Mouse (Mus musculus) common myeloid progenitor, adult 5-6 weeks (primary cell): Measurements from ENCODE around the gene Fars2. TPM values are rescaled to one million over a fixed set of nuclear protein-coding genes. Genes with fewer than 3 reads are reported as not detected.

ENCODE experiments used
- ATAC-seq: replicated peaks from 2 replicates; pipeline ENCODE4 v1.8.0; 2016; ENCODE audit warnings: low read depth, mild to moderate bottlenecking, moderate TSS enrichment, inconsistent platforms; ENCODE audit not compliant: poor library complexity, severe bottlenecking
- total RNA-seq: library from RNA; stranded (forward); fragments of 200-1000, 187-1606 nt; gene quantifications from 2 replicates; pipeline ENCODE4 v1.2.3, GENCODE M21; 2017

Fars2 gene
- total RNA-seq, 1 experiment from 2014 or later = 62.3 TPM

- no peak for ATAC-seq
Observed at GRCm38 (mm10) chr13:36720297-36721017, 603.2 kb downstream of the Fars2 start.

- no peak for ATAC-seq
Observed at GRCm38 (mm10) chr13:36722309-36722708, 605.1 kb downstream of the Fars2 start.

DNA sequence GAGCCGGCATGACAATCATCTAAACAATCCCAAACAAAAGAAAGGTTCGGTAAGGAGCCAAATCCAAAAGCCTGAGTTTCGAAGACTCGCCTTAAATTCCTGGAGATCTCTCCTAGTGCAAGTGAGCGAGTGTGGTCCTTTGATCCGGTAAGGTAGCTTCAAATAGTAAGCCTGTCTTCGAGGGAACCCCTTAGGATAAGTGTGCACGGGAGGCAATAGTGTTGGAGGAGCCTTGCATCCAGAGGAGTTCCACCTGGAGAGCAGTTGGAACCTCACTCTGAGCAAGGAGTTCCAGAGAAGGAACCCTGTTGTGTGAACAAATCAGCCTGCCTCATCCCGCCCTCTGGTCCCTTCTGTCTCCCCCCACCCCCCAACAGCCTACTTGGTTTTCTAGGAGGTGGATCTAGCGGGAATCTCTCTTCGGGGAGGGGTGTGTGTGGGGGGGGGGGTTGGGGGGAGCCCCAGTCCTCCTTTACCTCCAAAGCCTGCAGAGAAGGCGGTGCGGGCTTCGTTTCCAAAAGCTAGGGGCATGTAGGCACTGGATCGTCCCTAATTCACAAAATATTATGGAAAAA is 606.6 kb downstream of the Fars2 start:
- ATAC-seq = no peak

DNA sequence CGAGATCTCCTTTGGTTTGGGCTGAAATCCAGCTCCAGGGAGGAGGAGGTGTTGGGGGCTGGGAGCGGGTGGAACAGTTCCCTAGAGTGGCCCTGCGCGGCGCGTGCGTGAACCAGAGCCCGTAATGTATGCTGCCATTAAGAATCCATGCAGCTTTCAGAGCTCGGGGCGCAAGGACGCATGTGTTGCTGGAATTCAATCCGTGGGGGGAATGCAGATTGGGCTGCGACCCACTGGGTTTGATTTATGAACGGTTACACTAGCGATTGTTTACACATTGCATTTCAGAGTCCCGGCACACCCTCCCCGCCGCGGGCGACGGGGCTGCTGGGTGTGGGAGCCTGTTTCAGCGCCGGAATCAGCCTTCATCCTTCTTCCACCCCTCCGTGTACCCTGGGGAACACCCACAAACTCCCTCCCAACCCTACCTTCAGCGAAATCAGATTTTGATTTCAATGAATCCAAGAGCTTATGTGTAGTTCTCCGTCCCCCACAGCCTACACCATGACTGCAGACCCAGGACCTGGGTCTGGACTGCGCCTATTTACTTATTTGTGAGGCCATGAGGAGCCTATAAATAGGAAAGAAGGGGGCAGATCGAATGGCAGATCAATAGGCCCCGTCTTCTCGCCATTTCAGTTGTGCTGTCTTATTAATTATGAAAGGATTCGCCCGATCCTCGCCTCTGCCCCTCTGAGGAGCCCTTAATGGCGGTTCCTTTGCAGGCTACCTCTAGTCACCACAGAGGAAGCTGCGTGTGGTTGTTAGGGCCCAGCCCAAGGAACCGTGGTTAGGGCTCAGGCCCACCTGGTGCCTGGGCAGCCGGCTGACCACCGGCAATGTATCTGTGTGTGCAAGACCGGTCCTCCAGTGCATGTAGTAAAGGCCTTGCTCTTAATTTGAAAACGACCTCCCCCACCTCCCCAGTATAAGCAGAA is 607.6 kb downstream of the Fars2 start:
- ATAC-seq = 0 out of 2 replicates have a peak, but pooled peaks have one; percentile 19

GRCm38 (mm10) chr13:36725881-36726280 is 608.7 kb downstream of the Fars2 start:
- no peak for ATAC-seq

DNA sequence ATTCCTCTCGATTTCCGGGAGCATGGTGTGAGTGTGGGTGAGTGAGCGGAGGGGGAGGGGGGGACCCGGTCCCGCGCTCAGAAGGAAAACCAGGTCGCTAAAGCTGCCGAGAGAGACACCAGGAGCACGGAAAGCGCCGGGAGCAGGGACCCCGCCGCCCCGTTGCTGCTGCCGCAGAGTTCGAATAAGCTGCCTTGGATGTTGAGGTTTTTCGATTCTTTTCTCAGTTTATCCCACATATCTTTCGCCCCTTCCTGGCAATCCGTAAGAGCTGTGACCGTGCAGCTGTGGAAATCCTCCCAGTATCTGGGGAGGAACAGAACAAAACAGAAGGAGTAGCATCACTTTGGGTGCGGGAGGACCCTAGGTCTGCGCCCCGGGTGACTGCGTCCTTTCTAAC is 609.3 kb downstream of the Fars2 start:
- ATAC-seq = no peak

DNA sequence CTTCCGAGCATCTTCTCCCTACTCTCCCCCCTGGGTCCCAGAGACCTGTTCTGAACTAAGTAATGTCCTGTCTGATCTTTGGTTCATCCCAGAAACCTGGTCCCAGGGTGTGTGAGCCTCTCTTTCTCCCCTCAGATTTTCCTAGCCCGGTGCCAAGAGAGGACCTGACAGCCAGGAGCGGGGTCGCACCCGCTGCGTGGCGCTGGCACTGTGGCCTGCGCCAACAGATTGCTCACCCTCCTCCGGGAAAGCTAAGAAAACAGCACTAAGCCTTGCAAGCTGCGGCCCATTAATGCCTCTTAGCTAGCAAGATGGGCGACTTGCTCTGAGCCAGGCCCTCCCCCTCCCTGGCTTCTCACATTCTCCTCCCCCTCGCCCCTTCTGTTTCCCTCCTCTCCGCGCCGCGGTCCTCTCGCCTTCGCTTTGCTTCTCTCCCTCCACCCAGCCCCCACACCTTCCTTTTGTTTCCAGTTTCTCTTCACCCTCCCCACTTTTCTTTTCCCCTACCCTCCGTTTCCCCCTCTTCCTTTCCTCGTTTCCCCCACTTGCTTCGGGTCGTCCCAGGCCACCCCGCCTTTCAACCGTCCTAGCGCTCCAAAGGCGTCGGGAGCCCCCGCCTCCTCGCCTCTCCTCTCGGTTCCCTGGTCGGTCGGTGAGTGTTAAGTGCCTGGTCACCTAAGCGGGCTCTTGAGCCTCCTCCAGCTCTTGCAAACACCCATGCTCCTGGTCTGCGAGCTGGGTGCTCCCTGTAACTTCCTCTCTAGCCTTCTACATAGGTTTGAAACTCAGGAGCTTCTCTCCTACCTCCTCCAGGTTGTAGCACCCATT is 610.0 kb downstream of the Fars2 start:
- ATAC-seq = no peak

DNA sequence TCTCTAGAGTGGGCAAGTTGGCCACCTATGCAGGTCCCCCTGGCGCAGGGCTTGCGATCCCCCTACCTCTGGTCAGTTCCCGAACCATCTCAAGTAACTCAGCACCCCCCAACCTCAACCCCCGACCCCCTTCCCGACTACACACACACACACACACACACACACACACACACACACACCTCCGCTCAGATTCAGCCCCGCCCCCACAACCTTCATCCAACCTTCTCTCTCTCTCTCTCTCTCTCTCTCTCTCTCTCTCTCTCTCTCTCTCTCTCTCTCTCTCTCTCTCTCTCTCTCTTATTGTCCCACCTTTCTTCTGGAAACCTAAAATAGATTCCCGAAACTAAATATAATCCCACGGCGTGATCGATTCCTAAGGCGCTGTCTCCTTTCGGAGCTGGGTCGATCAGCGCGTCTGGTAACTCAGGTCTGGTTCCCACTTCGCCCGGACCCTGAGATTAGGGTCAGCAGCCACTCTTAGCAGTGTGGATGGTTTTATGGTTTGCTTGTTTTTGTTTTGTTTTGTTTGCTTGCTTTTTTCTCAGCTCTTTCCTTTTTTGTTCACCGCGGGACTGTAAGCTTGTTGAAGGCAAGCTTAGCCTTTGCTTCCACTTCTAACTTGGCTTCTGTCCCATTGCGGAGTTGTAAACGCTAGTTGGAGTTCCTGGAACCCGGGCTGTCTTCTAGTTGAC is 610.7 kb downstream of the Fars2 start:
- no peak for ATAC-seq

GRCm38 (mm10) chr13:36728509-36728908 is 611.3 kb downstream of the Fars2 start:
- no peak for ATAC-seq

- no peak for ATAC-seq
Observed at GRCm38 (mm10) chr13:36729731-36730340, 612.6 kb downstream of the Fars2 start.

DNA sequence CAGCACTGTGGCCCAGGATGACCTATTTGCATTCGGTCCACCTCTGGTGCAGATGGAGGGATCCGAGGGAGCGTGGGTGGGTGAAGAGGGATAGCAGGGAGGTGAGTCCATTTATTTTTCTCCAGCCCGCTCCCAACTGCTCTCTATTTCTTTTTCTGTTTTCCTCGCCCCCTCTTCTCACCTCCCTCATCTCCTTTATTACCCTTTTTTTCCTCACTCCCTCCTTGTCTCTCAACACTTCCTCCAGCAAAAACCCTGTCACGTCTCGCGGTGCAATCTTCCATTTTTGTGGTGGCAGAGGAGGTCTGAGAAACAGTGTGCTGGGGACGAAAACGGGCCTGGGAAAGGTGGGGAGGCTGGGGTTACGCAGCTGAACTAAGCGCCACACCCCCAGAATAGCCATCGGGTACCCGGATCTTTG is 613.1 kb downstream of the Fars2 start:
- ATAC-seq = no peak

- ATAC-seq = 0 out of 2 replicates have a peak, but pooled peaks have one; percentile 53
Observed at GRCm38 (mm10) chr13:36731016-36731930, 614.1 kb downstream of the Fars2 start.

DNA sequence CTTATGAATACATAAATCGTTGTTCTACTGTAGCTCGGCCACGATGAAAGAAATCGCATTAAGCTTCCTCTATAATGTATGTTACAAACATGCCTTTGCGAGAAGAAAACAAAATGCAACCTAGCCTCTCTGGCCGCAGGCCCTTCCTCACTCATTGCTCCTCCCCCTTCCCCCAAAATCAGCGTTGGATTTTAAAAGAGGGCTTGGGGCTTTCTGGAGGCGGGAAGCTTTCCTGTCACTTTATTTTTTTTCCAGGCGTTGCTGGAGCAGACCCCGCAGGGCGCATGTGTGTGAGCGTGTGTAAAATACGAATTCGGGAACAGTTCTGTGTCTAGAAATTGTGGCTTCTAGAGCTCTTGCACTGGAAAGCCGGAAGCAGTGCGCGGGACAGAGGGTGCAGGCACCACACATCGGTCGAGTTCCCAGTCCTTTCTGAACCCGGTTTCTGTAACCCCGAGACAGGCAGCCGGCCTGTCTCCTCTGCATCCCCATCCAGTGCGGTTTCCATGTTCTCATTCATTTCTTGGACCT is 614.8 kb downstream of the Fars2 start:
- ATAC-seq = no peak

GRCm38 (mm10) chr13:36732891-36733490 is 615.8 kb downstream of the Fars2 start:
- no peak for ATAC-seq

DNA sequence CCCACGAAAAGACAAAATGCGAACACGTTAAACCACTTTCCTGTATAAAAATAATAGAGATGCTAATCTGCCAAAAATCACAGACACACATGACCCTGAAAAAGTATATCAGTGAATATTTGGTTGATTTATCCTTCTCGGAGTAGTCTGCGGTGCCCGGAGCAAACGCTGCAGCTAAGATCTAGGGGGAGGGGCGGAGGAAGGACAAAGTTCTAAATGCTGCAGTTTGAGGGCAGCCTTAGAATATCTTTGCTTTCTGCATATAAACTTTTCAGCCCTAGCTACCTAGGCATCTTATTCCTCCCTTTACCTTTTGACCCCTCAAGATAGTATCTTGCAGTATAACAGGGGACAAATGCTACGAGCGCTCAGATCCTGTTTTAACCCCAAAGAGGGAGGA is 616.4 kb downstream of the Fars2 start:
- ATAC-seq = no peak

DNA sequence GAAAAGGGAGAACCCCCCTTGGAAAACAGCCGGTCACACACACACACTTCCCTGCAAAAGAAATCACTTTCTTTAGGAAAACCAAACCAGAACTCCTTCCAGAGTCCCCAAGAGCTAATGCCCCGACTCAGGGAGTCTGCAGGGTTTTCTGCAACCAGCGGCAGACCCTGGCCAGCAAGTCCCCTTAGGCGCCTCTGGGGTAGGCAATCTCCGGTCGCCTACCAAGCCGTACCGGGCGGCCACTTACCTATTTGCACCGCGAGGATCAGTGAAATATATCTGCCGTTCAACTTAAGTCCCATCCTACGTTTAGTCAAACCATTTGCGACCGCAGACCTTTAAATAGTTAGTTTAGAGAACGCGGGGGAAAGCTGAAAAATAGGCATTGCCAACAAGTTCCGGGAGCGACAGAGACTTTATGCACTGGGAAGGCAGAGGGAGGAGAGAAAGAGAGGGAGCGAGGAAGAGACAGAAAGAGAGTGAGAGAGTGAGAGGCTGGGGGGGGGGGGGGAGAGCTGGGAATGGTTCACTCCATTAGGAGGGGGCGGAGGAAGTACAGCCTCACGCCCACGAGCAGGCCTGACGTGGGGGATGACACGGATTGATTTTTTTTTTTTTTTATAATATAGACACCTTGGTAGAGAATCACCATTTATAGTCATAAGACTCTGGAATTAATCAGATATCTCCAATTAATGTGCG is 616.9 kb downstream of the Fars2 start:
- no peak for ATAC-seq
